Mouse (Mus musculus) ES-Bruce4 (cell line): ENCODE data around the gene Vapa. TPM values are rescaled to one million over a fixed set of nuclear protein-coding genes. Genes with fewer than 3 reads are reported as not detected.

ENCODE experiments used
- H3K27ac ChIP-seq: 2 replicates; pipeline ENCODE4 v1.5.1; 2012; ENCODE audit warnings: low read length, inconsistent platforms; ENCODE audit not compliant: insufficient read depth
- H3K27me3 ChIP-seq: 2 replicates; pipeline ENCODE4 v1.6.1; 2012; ENCODE audit warnings: mild to moderate bottlenecking, low read length, inconsistent platforms; ENCODE audit not compliant: control insufficient read depth, poor library complexity, insufficient read depth, severe bottlenecking
- H3K36me3 ChIP-seq: 2 replicates; pipeline ENCODE4 v1.6.1; 2012; ENCODE audit warnings: inconsistent platforms, mild to moderate bottlenecking, low read length, moderate library complexity; ENCODE audit not compliant: control insufficient read depth, poor library complexity, insufficient read depth, severe bottlenecking
- H3K4me1 ChIP-seq: one replicate; pipeline ENCODE4 v1.8.1; 2011; ENCODE audit warnings: low read length; ENCODE audit not compliant: control insufficient read depth, insufficient read depth
- H3K4me3 ChIP-seq: 2 replicates; pipeline ENCODE4 v1.5.1; 2011; ENCODE audit warnings: low read depth, mild to moderate bottlenecking, low read length
- H3K9ac ChIP-seq: 2 replicates; pipeline ENCODE4 v1.6.1; 2012; ENCODE audit warnings: low read depth, mild to moderate bottlenecking, inconsistent platforms; ENCODE audit not compliant: poor library complexity, severe bottlenecking
- H3K9me3 ChIP-seq: replicated peaks from 2 replicates; pipeline ENCODE4 v1.6.1; 2012; ENCODE audit warnings: mild to moderate bottlenecking, low read length, inconsistent platforms; ENCODE audit not compliant: control insufficient read depth, poor library complexity, insufficient read depth, severe bottlenecking
- CTCF ChIP-seq: IDR thresholded peaks from one replicate; pipeline ENCODE4 v1.8.1; 2011; ENCODE audit warnings: low read depth, low read length
- EP300 ChIP-seq: IDR thresholded peaks from 2 replicates; pipeline ENCODE4 v1.6.1; 2011; ENCODE audit warnings: low read depth, low read length; ENCODE audit not compliant: insufficient read depth
- POLR2A ChIP-seq: IDR thresholded peaks from one replicate; pipeline ENCODE4 v1.8.1; 2011; ENCODE audit warnings: low read length; ENCODE audit not compliant: insufficient read depth
- polyA plus RNA-seq: library from polyadenylated mRNA; stranded (reverse); fragments of >200 nt; gene quantifications from 2 replicates; pipeline ENCODE4 v1.2.4, GENCODE M21; 2011; ENCODE audit warnings: low read depth; ENCODE audit not compliant: missing spikeins, insufficient read depth, insufficient read length

Gene Vapa
- polyA plus RNA-seq, 1 experiment, result 311 TPM

- TF ChIP-seq POLR2A (no peak), EP300 (no peak), CTCF (peak; percentile 97)
- H3K27ac ChIP-seq, result no peak overlapping the region
- no peaks in the 10 kb centered on the region for H3K4me1 ChIP-seq
- no peak overlapping the region for H3K9ac ChIP-seq
- no peaks in the 10 kb centered on the region for H3K9me3 ChIP-seq
- no peaks in the 10 kb centered on the region for H3K27me3 ChIP-seq
- no peaks in the 10 kb centered on the region for H3K36me3 ChIP-seq
- H3K4me3 ChIP-seq, result no peak overlapping the region; the same call in 1 of the 2 replicates
Measured at GRCm38 (mm10) chr17:65559273-65559672, 54.1 kb downstream of the Vapa start.

GRCm38 (mm10) chr17:65558788-65559187 is 54.6 kb downstream of the Vapa start:
- no peak overlapping the region for H3K27ac ChIP-seq
- peak overlapping the region; percentile 27; the same call in 1 of the 2 replicates for H3K4me3 ChIP-seq
- H3K27me3 ChIP-seq, result no peaks in the 10 kb centered on the region
- no peaks in the 10 kb centered on the region for H3K36me3 ChIP-seq
- TF ChIP-seq EP300 (no peak), CTCF (no peak), POLR2A (no peak)
- no peaks in the 10 kb centered on the region for H3K9me3 ChIP-seq
- H3K4me1 ChIP-seq, result no peaks in the 10 kb centered on the region
- H3K9ac ChIP-seq, result no peak overlapping the region

- no peak for TF ChIP-seq EP300
- peak; percentile 51 for TF ChIP-seq CTCF
- Histone ChIP-seq H3K27me3 (no peaks in the 10 kb centered on the region), H3K9ac (no peak overlapping the region), H3K27ac (no peak overlapping the region), H3K9me3 (no peaks in the 10 kb centered on the region), H3K4me3 (peak overlapping the region; percentile 27; the same call in 1 of the 2 replicates), H3K4me1 (no peaks in the 10 kb centered on the region), H3K36me3 (no peaks in the 10 kb centered on the region)
Measured at GRCm38 (mm10) chr17:65558217-65558616, 55.1 kb downstream of the Vapa start.

GRCm38 (mm10) chr17:65557212-65557611 is 56.1 kb downstream of the Vapa start:
- H3K9ac ChIP-seq, result no peak overlapping the region
- no peak for TF ChIP-seq EP300
- TF ChIP-seq POLR2A, result no peak
- TF ChIP-seq CTCF, result no peak
- H3K9me3 ChIP-seq, result no peaks in the 10 kb centered on the region
- no peak overlapping the region for H3K4me3 ChIP-seq
- no peaks in the 10 kb centered on the region for H3K36me3 ChIP-seq
- H3K27me3 ChIP-seq, result no peaks in the 10 kb centered on the region
- H3K4me1 ChIP-seq, result no peaks in the 10 kb centered on the region
- H3K27ac ChIP-seq, result no peak overlapping the region

GRCm38 (mm10) chr17:65556798-65557197 is 56.6 kb downstream of the Vapa start:
- TF ChIP-seq POLR2A (no peak), EP300 (no peak), CTCF (no peak)
- no peak overlapping the region for H3K4me3 ChIP-seq
- H3K27ac ChIP-seq, result no peak overlapping the region
- H3K9ac ChIP-seq, result no peak overlapping the region
- H3K27me3 ChIP-seq, result no peaks in the 10 kb centered on the region
- no peaks in the 10 kb centered on the region for H3K36me3 ChIP-seq
- no peaks in the 10 kb centered on the region for H3K4me1 ChIP-seq
- H3K9me3 ChIP-seq, result no peaks in the 10 kb centered on the region

- no peaks in the 10 kb centered on the region for H3K27me3 ChIP-seq
- no peaks in the 10 kb centered on the region for H3K36me3 ChIP-seq
- no peak overlapping the region for H3K9ac ChIP-seq
- no peaks in the 10 kb centered on the region for H3K9me3 ChIP-seq
- no peaks in the 10 kb centered on the region for H3K4me1 ChIP-seq
- H3K27ac ChIP-seq, result no peak overlapping the region
- no peak overlapping the region for H3K4me3 ChIP-seq
- TF ChIP-seq CTCF (no peak), POLR2A (no peak), EP300 (no peak)
Measured at GRCm38 (mm10) chr17:65552426-65552997, 60.8 kb downstream of the Vapa start.
